Mouse (Mus musculus): ENCODE measurements around the gene Wdr1. TPM values are rescaled to one million over a fixed set of nuclear protein-coding genes. Genes with fewer than 3 reads are reported as not detected.
A peak's percentile ranks its signal among the peaks of the same experiment; 100 is the strongest.
"Not testable (repeated sequence)": the region's sequence is repeated elsewhere in the genome, so short reads cannot be mapped to it uniquely, and the experiment has no call there.

The Wdr1 gene
- polyA plus RNA-seq, 1 experiment from 2014 or later = 149 TPM

GRCm38 (mm10) chr5:38488026-38488425 lies 75.0 kb downstream of the Wdr1 start:
- WGBS = 66% methylated on average over 6 of the region's 6 CpGs
- Histone ChIP-seq H3K4me2 (replicated peaks) (no peak overlapping the region), H3K36me3 (no peaks in the 10 kb centered on the region), H3K4me3 (no peak overlapping the region), H3K27ac (no peak overlapping the region), H3K9me3 (no peaks in the 10 kb centered on the region), H3K9ac (no peak overlapping the region), H3K4me1 (no peaks in the 10 kb centered on the region), H3K27me3 (replicated peaks) (no peaks in the 10 kb centered on the region)
- ATAC-seq (ENCODE audit: low FRiP score, low read depth) = no peak

- Histone ChIP-seq H3K9me3 (no peaks in the 10 kb centered on the region), H3K27me3 (replicated peaks) (no peaks in the 10 kb centered on the region), H3K4me3 (no peak overlapping the region), H3K36me3 (no peaks in the 10 kb centered on the region), H3K27ac (no peak overlapping the region), H3K9ac (no peak overlapping the region), H3K4me1 (no peaks in the 10 kb centered on the region), H3K4me2 (replicated peaks) (no peak overlapping the region)
- 86% methylated on average over 4 of the region's 4 CpGs for WGBS
- ATAC-seq (ENCODE audit: low FRiP score, low read depth) = no peak
Observed at GRCm38 (mm10) chr5:38487247-38487646, 75.8 kb downstream of the Wdr1 start.

DNA sequence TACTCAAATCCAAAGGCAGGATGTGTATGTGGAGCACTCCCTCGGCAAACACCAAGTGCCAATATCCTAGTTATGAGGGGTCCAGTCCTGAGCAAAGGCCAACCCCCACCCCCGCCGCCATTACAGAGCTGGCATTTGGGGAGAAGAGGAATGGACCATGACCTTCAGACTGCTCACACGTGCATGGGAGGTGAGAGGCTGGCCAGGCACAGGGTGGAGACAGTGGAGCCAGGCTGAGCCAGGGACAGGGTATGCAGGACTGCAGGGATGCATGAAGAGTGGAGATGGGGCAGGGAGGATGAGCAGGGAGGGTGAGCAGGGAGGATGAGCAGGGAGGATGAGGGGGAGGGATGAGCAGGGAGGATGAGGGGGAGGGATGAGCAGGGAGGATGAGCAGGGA lies 77.1 kb downstream of the Wdr1 start:
- Histone ChIP-seq H3K9me3 (no peaks in the 10 kb centered on the region), H3K4me2 (replicated peaks) (no peak overlapping the region), H3K9ac (no peak overlapping the region), H3K4me1 (peaks cover 1% of the 10 kb centered on the region; the same call in 1 of the 2 replicates), H3K27ac (no peak overlapping the region), H3K4me3 (no peak overlapping the region), H3K27me3 (replicated peaks) (no peaks in the 10 kb centered on the region), H3K36me3 (no peaks in the 10 kb centered on the region)
- 71% methylated on average over 4 of the region's 4 CpGs for WGBS
- no peak for ATAC-seq (ENCODE audit: low FRiP score, low read depth)

DNA sequence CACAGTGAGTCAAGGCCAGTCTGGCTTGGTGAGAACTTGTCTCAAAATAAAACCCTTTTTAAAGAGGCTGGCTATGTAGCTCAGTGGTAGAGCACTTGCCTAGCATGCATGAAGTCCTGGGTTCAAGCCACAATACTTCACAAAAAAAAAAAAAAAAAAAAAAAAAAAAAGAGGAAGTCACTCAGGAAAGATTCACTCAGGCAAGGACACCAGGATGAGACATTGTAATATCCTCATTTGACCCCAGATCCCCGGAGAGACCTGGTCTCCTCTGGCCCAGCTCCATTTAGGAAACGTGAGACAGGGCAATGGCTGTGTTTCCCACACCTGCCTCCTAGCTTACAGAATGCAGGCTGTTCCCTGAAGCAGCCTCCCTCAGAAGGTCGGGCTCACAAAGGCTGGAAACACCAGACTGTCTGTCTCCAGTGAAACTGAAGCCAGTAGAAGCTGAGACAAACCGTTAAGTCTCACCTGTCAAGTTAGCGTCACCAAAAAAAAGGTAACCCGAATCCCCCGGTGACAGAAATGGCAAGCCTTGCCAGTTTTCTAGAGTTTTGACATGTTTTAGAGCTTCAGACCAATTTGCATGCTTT lies 79.4 kb downstream of the Wdr1 start:
- Histone ChIP-seq H3K9ac (no peak overlapping the region), H3K36me3 (no peaks in the 10 kb centered on the region), H3K4me3 (no peak overlapping the region), H3K27me3 (replicated peaks) (no peaks in the 10 kb centered on the region), H3K9me3 (no peaks in the 10 kb centered on the region), H3K27ac (no peak overlapping the region), H3K4me2 (replicated peaks) (no peak overlapping the region), H3K4me1 (peaks cover 16% of the 10 kb centered on the region)
- ATAC-seq (ENCODE audit: low FRiP score, low read depth) = no peak
- WGBS = 79% methylated on average over 7 of the region's 7 CpGs

DNA sequence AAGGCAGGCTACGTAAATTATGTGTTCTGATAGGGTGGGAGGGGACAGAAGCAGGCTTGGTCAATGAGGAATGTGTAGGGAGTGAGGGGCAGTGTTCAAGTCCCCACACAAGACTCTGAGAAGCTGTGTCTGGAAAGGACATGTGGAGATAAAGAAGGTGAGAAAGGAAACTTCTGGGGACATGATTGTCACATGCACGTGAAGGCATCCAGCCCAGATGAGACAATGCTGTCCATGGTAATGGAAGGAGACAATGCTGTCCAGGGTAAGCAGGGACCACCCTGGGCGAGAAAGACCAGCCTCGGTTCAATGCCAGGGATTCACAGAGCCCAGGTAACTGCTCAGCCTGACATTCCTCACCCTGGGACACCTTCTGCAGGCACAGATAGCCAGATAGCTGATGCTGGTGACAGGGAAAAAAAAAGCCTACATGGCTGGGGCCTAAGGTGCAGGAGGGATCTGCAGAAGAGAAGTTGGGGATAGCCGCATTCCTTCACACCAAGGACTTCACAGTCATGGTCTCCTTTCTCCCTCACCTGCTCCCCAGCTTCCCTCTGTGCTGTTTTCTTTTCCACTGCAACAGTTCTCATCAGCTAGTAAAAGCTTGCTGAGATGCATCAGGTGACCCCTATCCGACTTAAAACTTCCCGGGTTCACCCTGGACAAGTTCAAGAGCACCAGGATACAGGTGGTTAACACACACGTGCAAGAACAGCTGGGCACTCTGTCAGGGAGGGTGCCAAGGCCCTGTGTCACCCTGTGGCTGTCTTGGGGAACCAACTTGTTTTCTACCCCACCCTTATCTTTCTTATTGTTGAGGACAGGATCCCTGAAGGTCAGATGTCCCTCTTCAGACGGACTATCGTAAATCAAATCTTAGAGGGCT lies 82.0 kb downstream of the Wdr1 start:
- 71% methylated on average over 10 of the region's 10 CpGs for WGBS
- no peaks in the 10 kb centered on the region for H3K27me3 ChIP-seq (replicated peaks)
- no peak overlapping the region for H3K4me3 ChIP-seq
- peak overlapping the region; percentile 59 for H3K4me2 ChIP-seq (replicated peaks)
- H3K4me1 ChIP-seq = peaks cover 16% of the 10 kb centered on the region
- H3K9me3 ChIP-seq = no peaks in the 10 kb centered on the region
- no peak overlapping the region for H3K9ac ChIP-seq
- no peak; the same call in 1 of the 2 replicates for ATAC-seq (ENCODE audit: low FRiP score, low read depth)
- H3K27ac ChIP-seq = no peak overlapping the region
- no peaks in the 10 kb centered on the region for H3K36me3 ChIP-seq

- 7% methylated on average over 22 of the region's 22 CpGs for WGBS
- no peaks in the 10 kb centered on the region for H3K36me3 ChIP-seq
- no peaks in the 10 kb centered on the region for H3K9me3 ChIP-seq
- peak overlapping the region; percentile 59 for H3K4me2 ChIP-seq (replicated peaks)
- H3K27me3 ChIP-seq (replicated peaks) = no peaks in the 10 kb centered on the region
- peaks cover 16% of the 10 kb centered on the region for H3K4me1 ChIP-seq
- H3K9ac ChIP-seq = peak overlapping the region; percentile 42; the same call in 1 of the 2 replicates
- ATAC-seq (ENCODE audit: low FRiP score, low read depth) = peak; percentile 70
- H3K27ac ChIP-seq = no peak overlapping the region
- H3K4me3 ChIP-seq = peak overlapping the region; percentile 11; the same call in 1 of the 2 replicates
Observed at GRCm38 (mm10) chr5:38479908-38480725, 82.9 kb downstream of the Wdr1 start.

DNA sequence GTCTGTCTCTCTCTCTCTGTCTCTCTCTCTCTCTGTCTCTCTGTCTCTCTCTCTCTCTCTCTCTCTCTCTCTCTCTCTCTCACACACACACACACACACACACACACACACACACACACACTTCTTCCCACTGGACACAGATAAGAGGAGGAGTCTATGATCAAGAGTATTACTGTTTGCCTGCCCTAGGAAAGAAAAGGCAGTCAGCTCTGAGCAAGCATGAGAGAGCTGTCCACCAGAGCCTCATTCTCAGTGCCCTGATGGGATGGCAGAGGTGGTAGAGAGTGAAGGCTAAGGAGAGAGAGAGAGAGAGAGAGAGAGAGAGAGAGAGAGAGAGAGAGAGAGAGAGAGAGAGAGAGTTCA lies 83.5 kb downstream of the Wdr1 start:
- Histone ChIP-seq H3K4me1 (peaks cover 16% of the 10 kb centered on the region), H3K9ac (peak overlapping the region; percentile 42; the same call in 1 of the 2 replicates), H3K4me2 (replicated peaks) (peak overlapping the region; percentile 59)
- not testable (repeated sequence) for H3K36me3 ChIP-seq; ATAC-seq (ENCODE audit: low FRiP score, low read depth); H3K4me3 ChIP-seq; H3K9me3 ChIP-seq; H3K27me3 ChIP-seq (replicated peaks); H3K27ac ChIP-seq

DNA sequence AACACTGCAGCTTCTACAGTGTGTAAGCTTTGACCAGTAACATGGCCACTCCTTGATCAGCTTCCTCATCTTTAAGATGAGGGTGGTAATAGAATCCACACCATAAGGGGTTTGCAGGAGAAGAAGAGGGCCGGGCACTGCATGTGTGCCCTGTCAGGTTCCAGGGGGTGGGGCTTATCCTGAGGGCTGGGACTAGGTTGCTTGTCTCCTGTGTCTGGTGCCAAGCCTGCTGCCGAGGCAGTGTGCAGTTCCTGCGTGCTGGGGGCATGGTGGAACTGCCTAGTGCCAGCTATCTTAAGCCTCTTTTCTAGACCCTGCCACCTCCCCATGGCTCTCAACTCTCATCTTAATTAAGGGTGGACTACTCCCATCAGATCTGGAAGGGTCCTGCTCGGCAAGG lies 84.0 kb downstream of the Wdr1 start:
- Histone ChIP-seq H3K36me3 (no peaks in the 10 kb centered on the region), H3K4me3 (no peak overlapping the region), H3K4me2 (replicated peaks) (peak overlapping the region; percentile 59), H3K9me3 (no peaks in the 10 kb centered on the region), H3K4me1 (peaks cover 16% of the 10 kb centered on the region), H3K27ac (no peak overlapping the region), H3K27me3 (replicated peaks) (no peaks in the 10 kb centered on the region), H3K9ac (no peak overlapping the region)
- no peak for ATAC-seq (ENCODE audit: low FRiP score, low read depth)
- WGBS = 64% methylated on average over 4 of the region's 4 CpGs

DNA sequence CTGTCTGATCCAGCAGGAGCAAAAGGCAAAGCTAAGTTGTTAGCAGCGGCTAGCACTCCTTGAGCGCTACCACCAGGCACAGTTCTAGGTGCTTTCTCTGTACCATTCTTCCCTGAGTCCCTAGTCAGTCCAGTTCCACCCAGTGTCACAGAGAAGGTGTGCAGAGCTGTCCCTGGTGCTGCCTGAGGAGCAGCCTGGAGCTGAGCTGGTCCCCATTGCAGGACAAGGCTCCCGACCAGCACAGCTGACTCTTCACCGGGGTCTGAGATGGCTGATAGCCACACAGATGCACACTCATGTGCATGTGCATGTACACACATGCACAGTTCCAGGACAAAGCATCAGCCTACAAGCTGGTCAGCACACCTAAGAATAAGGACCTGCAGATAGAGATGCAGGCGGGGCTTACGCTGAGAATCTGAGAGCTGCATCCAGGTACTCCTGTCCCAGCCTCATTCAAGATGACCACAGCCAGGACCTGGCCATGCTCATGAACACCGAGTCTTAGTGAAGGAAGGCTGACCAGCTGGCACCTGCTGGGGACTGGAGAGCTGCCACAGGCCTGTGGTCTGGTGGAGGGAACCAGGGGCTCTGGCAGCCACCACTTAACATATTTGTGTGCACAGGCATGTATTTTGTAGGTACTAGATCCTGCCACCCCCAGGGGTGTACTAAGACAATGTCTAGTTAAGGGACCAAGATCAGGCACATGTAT lies 85.1 kb downstream of the Wdr1 start:
- no peak overlapping the region for H3K9ac ChIP-seq
- peaks cover 16% of the 10 kb centered on the region for H3K4me1 ChIP-seq
- no peaks in the 10 kb centered on the region for H3K27me3 ChIP-seq (replicated peaks)
- 82% methylated on average over 7 of the region's 7 CpGs for WGBS
- no peaks in the 10 kb centered on the region for H3K36me3 ChIP-seq
- no peaks in the 10 kb centered on the region for H3K9me3 ChIP-seq
- H3K4me2 ChIP-seq (replicated peaks) = no peak overlapping the region
- no peak overlapping the region for H3K4me3 ChIP-seq
- ATAC-seq (ENCODE audit: low FRiP score, low read depth) = no peak
- no peak overlapping the region for H3K27ac ChIP-seq

DNA sequence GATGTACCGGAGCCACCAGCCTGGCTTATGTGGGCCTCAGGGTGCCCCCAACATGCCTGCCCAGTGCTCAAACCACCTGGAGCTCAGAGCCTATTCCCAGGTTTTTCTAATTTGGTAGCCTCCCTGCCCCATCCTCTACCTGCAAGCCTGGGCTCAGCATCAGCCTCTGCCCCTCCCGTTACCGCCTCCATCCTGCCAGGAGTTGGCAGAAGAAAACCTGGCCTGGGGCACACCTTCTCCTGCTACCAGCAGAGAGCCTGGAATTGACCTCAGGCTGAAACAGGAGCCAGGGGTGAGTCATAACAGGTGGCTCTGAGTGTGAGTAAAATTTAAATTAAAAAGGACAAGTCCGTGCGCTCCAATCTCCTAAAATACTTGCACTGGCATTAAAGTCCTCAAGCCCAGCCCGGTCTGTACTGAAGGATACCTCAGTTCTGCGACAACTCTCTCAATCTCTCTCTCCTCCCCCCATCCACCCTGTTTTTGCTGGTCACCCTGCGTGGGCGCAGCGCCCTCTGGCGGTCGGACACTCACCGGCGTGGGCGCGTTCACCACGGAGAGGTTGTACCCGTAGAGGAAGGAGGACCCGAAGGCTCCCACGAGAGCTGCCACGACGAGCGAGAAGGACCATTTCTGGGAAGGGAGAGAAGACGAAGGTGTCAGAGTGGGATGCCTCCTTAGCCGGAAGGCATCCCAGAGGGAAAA lies 86.0 kb downstream of the Wdr1 start:
- WGBS = 90% methylated on average over 25 of the region's 25 CpGs
- ATAC-seq (ENCODE audit: low FRiP score, low read depth) = no peak
- Histone ChIP-seq H3K27ac (no peak overlapping the region), H3K9me3 (no peaks in the 10 kb centered on the region), H3K4me1 (peaks cover 16% of the 10 kb centered on the region), H3K36me3 (no peaks in the 10 kb centered on the region), H3K4me2 (replicated peaks) (no peak overlapping the region), H3K27me3 (replicated peaks) (no peaks in the 10 kb centered on the region), H3K9ac (no peak overlapping the region), H3K4me3 (no peak overlapping the region)
